21 mouse cellular contexts compared by ENCODE assay signal in the genomic region with DNA sequence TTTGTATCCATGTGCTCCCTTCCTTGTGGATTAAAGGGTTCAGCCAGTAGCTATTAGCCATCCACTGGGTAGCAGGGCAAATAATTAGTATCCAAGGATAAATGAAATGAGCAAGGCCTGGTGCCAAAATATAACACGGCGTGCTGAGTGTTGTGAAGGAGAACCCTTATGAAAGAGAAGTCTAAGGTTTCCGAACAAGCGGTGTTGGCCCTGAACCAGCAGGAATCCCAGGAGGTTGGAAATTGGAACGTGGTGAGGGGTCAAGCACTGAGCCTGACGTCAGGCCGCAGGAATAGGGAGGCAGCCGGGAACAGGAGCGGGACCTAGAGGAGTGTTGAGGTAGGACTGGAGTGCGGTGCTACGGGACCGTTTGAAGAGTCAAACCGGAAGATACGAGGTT. TPM values are rescaled to one million over a fixed set of nuclear protein-coding genes. Genes with fewer than 3 reads are reported as not detected.
DNase-seq lines count a peak whose midpoint lies in the region; ATAC-seq and TF ChIP-seq lines count a peak whose summit lies in the region.
"Had no signal": no experiment of that assay in that cellular context is flagged by ENCODE, and none has a peak within 500 bp of the region (broad histone marks: within the 10 kb centered on the region; RNA-seq: fewer than 3 reads in every experiment).

No protein-coding gene starts in this region.

- intact Hi-C loops in gastrocnemius, postnatal 14 days (cut with DNase I; ENCODE audit: low total_unique reads), result no loop called here
- intact Hi-C loops in left cerebral cortex, postnatal 14 days (cut with DNase I), result no loop called here

- no peaks in the 10 kb centered on the region for H3K4me1 ChIP-seq in limb, embryonic 14.5 days (ENCODE audit: control insufficient read depth, insufficient read depth, low read length)
- no peaks in the 10 kb centered on the region for H3K4me1 ChIP-seq in limb, embryonic 10.5 days
- H3K4me1 ChIP-seq: midbrain, embryonic 12.5 days had no signal

- no peak for ATAC-seq in limb, embryonic 14.5 days (ENCODE audit: low FRiP score, low read depth)
- ATAC-seq: CD4-positive, CD25-positive, alpha-beta regulatory T cell, adult 4 months had no signal

- no peaks in the 10 kb centered on the region for H3K27me3 ChIP-seq in limb, embryonic 14.5 days (ENCODE audit: control insufficient read depth, insufficient read depth, low read length)
- no peaks in the 10 kb centered on the region for H3K27me3 ChIP-seq in limb, embryonic 10.5 days (ENCODE audit: low read depth, poor library complexity, severe bottlenecking)
- H3K27me3 ChIP-seq: hindbrain, embryonic 13.5 days; limb, embryonic 13.5 days; midbrain, embryonic 12.5 days had no signal

- H3K36me3 ChIP-seq in limb, embryonic 14.5 days (ENCODE audit: control insufficient read depth, insufficient read depth, low read length), result peaks cover 34% of the 10 kb centered on the region
- peaks cover 91% of the 10 kb centered on the region for H3K36me3 ChIP-seq in limb, embryonic 10.5 days
- H3K36me3 ChIP-seq: G1E had no signal

- H3K27ac ChIP-seq in limb, embryonic 14.5 days (replicated peaks; ENCODE audit: low read depth, low read length), result no peak overlapping the region
- H3K27ac ChIP-seq in limb, embryonic 10.5 days, result no peak overlapping the region
- H3K27ac ChIP-seq: hindbrain, embryonic 13.5 days; limb, embryonic 13.5 days; liver, embryonic 14.5 days; midbrain, embryonic 12.5 days had no signal

- no peak overlapping the region for H3K9ac ChIP-seq in limb, embryonic 14.5 days (ENCODE audit: low read depth, low read length, severe bottlenecking)
- H3K9ac ChIP-seq: hindbrain, embryonic 13.5 days; limb, embryonic 13.5 days; liver, embryonic 14.5 days; midbrain, embryonic 12.5 days had no signal

- no peak for TF ChIP-seq POLR2A in limb, embryonic 14.5 days (IDR thresholded peaks at IDR 0.05; ENCODE audit: borderline replicate concordance, extremely low read depth, insufficient read depth, insufficient read length)

- H3K4me3 ChIP-seq in limb, embryonic 14.5 days (replicated peaks; ENCODE audit: low read length), result no peak overlapping the region
- no peak overlapping the region for H3K4me3 ChIP-seq in limb, embryonic 10.5 days
- H3K4me3 ChIP-seq: hindbrain, embryonic 13.5 days; limb, embryonic 13.5 days; midbrain, embryonic 12.5 days had no signal

- no peak overlapping the region for H3K4me2 ChIP-seq in limb, embryonic 14.5 days (replicated peaks; ENCODE audit: low read depth, low read length, severe bottlenecking)
- H3K4me2 ChIP-seq: hindbrain, embryonic 13.5 days; limb, embryonic 13.5 days; midbrain, embryonic 12.5 days had no signal

- WGBS in limb, embryonic 14.5 days, result 75% methylated on average over 14 of the region's 14 CpGs
- 93% methylated on average over 14 of the region's 14 CpGs for WGBS in limb, embryonic 10.5 days

- DNase-seq in adrenal gland, postnatal 10 days, result peak; percentile 69
- DNase-seq in adrenal gland, postnatal 4 days (ENCODE audit: low spot score in 2 of 2), result no peak
- DNase-seq in gastrocnemius, adult 18-20 months (ENCODE audit: low spot score), result peak; percentile 14
- DNase-seq in gastrocnemius, postnatal 14 days, result no peak
- peak; percentile 16 for DNase-seq in limb, embryonic 14.5 days (ENCODE audit: low spot score)
- DNase-seq in limb, embryonic 10.5 days (ENCODE audit: low spot score), result no peak
- peak; percentile 21 for DNase-seq in skeletal muscle tissue, adult 2 months (ENCODE audit: low read depth, low spot score)
- no peak for DNase-seq in left cerebral cortex, postnatal 14 days (ENCODE audit: low spot score in 2 of 2)
- DNase-seq: cerebellum, adult 8-10 months; gastrocnemius, postnatal 25 days; kidney, adult 8-10 months; lung, postnatal 10 days; right cerebral cortex, postnatal 4 days; thymus, adult 18-20 months; thymus, postnatal 4 days had no signal

- no peaks in the 10 kb centered on the region for H3K9me3 ChIP-seq in limb, embryonic 14.5 days (ENCODE audit: control insufficient read depth, low read length)
- H3K9me3 ChIP-seq in limb, embryonic 10.5 days (replicated peaks), result no peaks in the 10 kb centered on the region
- H3K9me3 ChIP-seq: hindbrain, embryonic 13.5 days; limb, embryonic 13.5 days; midbrain, embryonic 12.5 days had no signal

RNA-seq across cellular contexts. Expression of a gene that starts 19.9 kb away (rescaled TPM):
- 10 to 100 TPM; 20.3 to 21.3 TPM for total RNA-seq in adrenal gland, postnatal 10 days (2021)
- 10 to 100 TPM; 28.0 to 28.7 TPM for total RNA-seq in adrenal gland, postnatal 4 days (2021)
- total RNA-seq in gastrocnemius, adult 18-20 months (2021), result 10 to 100 TPM; 17.4 to 17.9 TPM
- 10 to 100 TPM; 12.7 to 17.8 TPM for total RNA-seq in gastrocnemius, postnatal 14 days (2021)
- 24.7 and 35.6 TPM in 2 replicates for polyA plus RNA-seq in limb, embryonic 14.5 days (2012; rRNA removed)
- 25.4 and 26.2 TPM in 2 replicates for polyA plus RNA-seq in limb, embryonic 14.5 days (2014; fragmentation: Nextera tagmentation; extraction: Ambion mirVana)
- polyA plus RNA-seq in limb, embryonic 10.5 days (2016; fragmentation: Nextera tagmentation; extraction: Ambion mirVana), result 40.8 and 44.8 TPM in 2 replicates
- total RNA-seq in left cerebral cortex, postnatal 14 days (2021), result 10 to 100 TPM; 25.4 to 27.6 TPM
- polyA plus RNA-seq: CD4-positive, CD25-positive, alpha-beta regulatory T cell, adult 4 months; G1E had no signal

RNA-seq across cellular contexts. Expression of a gene that starts 25.3 kb away (rescaled TPM):
- 10 to 100 TPM; 30.6 to 32.3 TPM for total RNA-seq in adrenal gland, postnatal 10 days (2021)
- 10 to 100 TPM; 32.5 to 38.3 TPM for total RNA-seq in adrenal gland, postnatal 4 days (2021)
- under 1 TPM; 0.52 to 0.66 TPM for total RNA-seq in gastrocnemius, adult 18-20 months (2021)
- 1 to 10 TPM; 1.0 to 1.1 TPM for total RNA-seq in gastrocnemius, postnatal 14 days (2021)
- 65.3 and 71.7 TPM in 2 replicates for polyA plus RNA-seq in limb, embryonic 14.5 days (2012; rRNA removed)
- 55.4 and 72.7 TPM in 2 replicates for polyA plus RNA-seq in limb, embryonic 14.5 days (2014; fragmentation: Nextera tagmentation; extraction: Ambion mirVana)
- polyA plus RNA-seq in limb, embryonic 10.5 days (2016; fragmentation: Nextera tagmentation; extraction: Ambion mirVana), result 96.5 and 109 TPM in 2 replicates
- total RNA-seq in left cerebral cortex, postnatal 14 days (2021), result 100 to 1,000 TPM; 124 to 134 TPM
- total RNA-seq: G1E had no signal
- polyA plus RNA-seq: G1E had no signal

Comparison
In these comparisons a context has a peak if more than half of its experiments do, and no peak if none do; other contexts are left out.
1. DNase-seq: peak in adrenal gland, postnatal 10 days (single experiment), gastrocnemius, adult 18-20 months (single experiment), limb, embryonic 14.5 days (single experiment) and skeletal muscle tissue, adult 2 months (single experiment); none in adrenal gland, postnatal 4 days (0 of 2), gastrocnemius, postnatal 14 days (single experiment), limb, embryonic 10.5 days (single experiment) and left cerebral cortex, postnatal 14 days (0 of 2).
2. RNA of a gene that starts 25.3 kb away (total RNA-seq): 124 to 134 TPM in left cerebral cortex, postnatal 14 days, 32.5 to 38.3 TPM in adrenal gland, postnatal 4 days and 30.6 to 32.3 TPM in adrenal gland, postnatal 10 days; 1.0 to 1.1 TPM in gastrocnemius, postnatal 14 days and 0.52 to 0.66 TPM in gastrocnemius, adult 18-20 months; every median in the first group is over 10 times any median in the second.